In the genomic region with DNA sequence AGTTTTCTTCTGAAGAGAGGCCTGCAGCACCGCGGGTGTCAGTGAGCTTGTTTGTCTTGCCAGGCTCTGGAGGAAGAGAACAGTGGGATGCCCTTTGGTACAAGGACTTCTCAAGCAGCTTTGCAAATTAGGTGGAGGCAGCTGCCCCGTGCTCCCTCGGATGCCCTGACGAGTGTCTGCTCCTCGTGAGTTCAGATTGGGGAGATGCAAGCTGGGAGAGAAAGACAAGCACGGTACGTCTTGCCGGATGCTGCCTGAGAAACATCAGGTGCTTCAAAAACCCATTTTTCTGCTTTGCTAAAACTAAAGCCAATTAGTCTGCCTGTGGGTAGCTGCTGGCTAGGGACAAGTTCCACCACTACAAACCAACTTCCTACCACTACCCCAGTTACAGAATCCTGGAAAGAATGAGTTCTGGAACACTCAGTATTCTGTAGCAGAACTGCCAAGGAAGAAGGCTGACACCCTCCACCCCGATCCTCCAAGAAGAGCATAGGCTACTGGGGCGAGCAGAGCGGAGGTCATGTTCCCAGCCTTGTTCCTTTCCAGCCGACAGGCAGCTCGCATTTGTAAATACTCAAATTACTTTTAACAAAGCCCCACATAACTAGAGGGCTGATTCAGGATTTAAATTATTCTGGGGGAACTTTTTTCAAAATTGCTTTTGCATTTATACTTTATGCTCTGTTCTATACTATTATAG, we compare ENCODE assay signal across 11 mouse cellular contexts.
DNase-seq lines count a peak whose midpoint lies in the region; ATAC-seq lines count a peak whose summit lies in the region.
"Had no signal": no experiment of that assay in that cellular context is flagged by ENCODE, and none has a peak within 500 bp of the region (broad histone marks: within the 10 kb centered on the region; RNA-seq: fewer than 3 reads in every experiment).

No protein-coding gene starts in this region.

- 17% methylated on average over 14 of the region's 14 CpGs for WGBS in intestine, embryonic 14.5 days
- WGBS in intestine, embryonic 16.5 days: 20% methylated on average over 14 of the region's 14 CpGs
- WGBS in forebrain, embryonic 10.5 days: 3% methylated on average over 14 of the region's 14 CpGs
- WGBS in midbrain, embryonic 11.5 days: 5% methylated on average over 14 of the region's 14 CpGs

- H3K4me2 ChIP-seq in intestine, embryonic 14.5 days (ENCODE audit: low read length): no peak overlapping the region
- no peak overlapping the region for H3K4me2 ChIP-seq in intestine, embryonic 16.5 days (ENCODE audit: low read depth, low read length)
- H3K4me2 ChIP-seq in midbrain, embryonic 11.5 days: peak overlapping the region; percentile 17
- H3K4me2 ChIP-seq: lung, embryonic 14.5 days had no signal

- H3K4me1 ChIP-seq in intestine, embryonic 14.5 days (replicated peaks; ENCODE audit: control insufficient read depth, insufficient read depth, low read length): peaks cover 3% of the 10 kb centered on the region; the same call in 1 of the 2 replicates
- no peaks in the 10 kb centered on the region for H3K4me1 ChIP-seq in intestine, embryonic 16.5 days (ENCODE audit: control insufficient read depth, insufficient read depth, low read length)
- H3K4me1 ChIP-seq in forebrain, embryonic 10.5 days: peaks cover 29% of the 10 kb centered on the region
- H3K4me1 ChIP-seq in midbrain, embryonic 11.5 days (ENCODE audit: control insufficient read depth, insufficient read depth, low read length): peaks cover 10% of the 10 kb centered on the region; the same call in 1 of the 2 replicates

- no peaks in the 10 kb centered on the region for H3K27me3 ChIP-seq in intestine, embryonic 14.5 days (replicated peaks; ENCODE audit: control insufficient read depth, insufficient read depth, low read length)
- H3K27me3 ChIP-seq in intestine, embryonic 16.5 days (replicated peaks; ENCODE audit: control insufficient read depth, insufficient read depth, low read length): no peaks in the 10 kb centered on the region; the same call in 1 of the 2 replicates
- peaks cover 17% of the 10 kb centered on the region for H3K27me3 ChIP-seq in forebrain, embryonic 10.5 days (ENCODE audit: poor library complexity, severe bottlenecking)
- H3K27me3 ChIP-seq in midbrain, embryonic 11.5 days (ENCODE audit: control insufficient read depth, insufficient read depth, low read length): 0 out of 2 replicates have a peak, but pooled peaks cover 2% of the 10 kb centered on the region

- no peaks in the 10 kb centered on the region for H3K9me3 ChIP-seq in intestine, embryonic 14.5 days (ENCODE audit: control insufficient read depth, low read length)
- H3K9me3 ChIP-seq in intestine, embryonic 16.5 days (ENCODE audit: control insufficient read depth, low read length): no peaks in the 10 kb centered on the region
- H3K9me3 ChIP-seq in forebrain, embryonic 10.5 days: peaks cover 6% of the 10 kb centered on the region; the same call in 1 of the 2 replicates
- H3K9me3 ChIP-seq in midbrain, embryonic 11.5 days (ENCODE audit: control insufficient read depth, low read length): no peaks in the 10 kb centered on the region

- H3K36me3 ChIP-seq in intestine, embryonic 14.5 days (ENCODE audit: control insufficient read depth, insufficient read depth, low read length): no peaks in the 10 kb centered on the region
- H3K36me3 ChIP-seq in intestine, embryonic 16.5 days (ENCODE audit: control insufficient read depth, insufficient read depth, low read length): no peaks in the 10 kb centered on the region
- H3K36me3 ChIP-seq in forebrain, embryonic 10.5 days (replicated peaks): no peaks in the 10 kb centered on the region
- H3K36me3 ChIP-seq in midbrain, embryonic 11.5 days (ENCODE audit: control insufficient read depth, insufficient read depth, low read length): no peaks in the 10 kb centered on the region

- ATAC-seq in intestine, embryonic 14.5 days (replicated peaks; ENCODE audit: low FRiP score, low TSS enrichment, low read depth): no peak
- ATAC-seq in intestine, embryonic 16.5 days: no peak
- no peak for ATAC-seq in midbrain, embryonic 11.5 days (ENCODE audit: low FRiP score)

- H3K9ac ChIP-seq in intestine, embryonic 14.5 days (ENCODE audit: low read length): no peak overlapping the region
- H3K9ac ChIP-seq in intestine, embryonic 16.5 days (ENCODE audit: low read depth, low read length): no peak overlapping the region
- H3K9ac ChIP-seq in midbrain, embryonic 11.5 days (ENCODE audit: low read length): no peak overlapping the region
- H3K9ac ChIP-seq: lung, embryonic 14.5 days had no signal

- H3K27ac ChIP-seq in intestine, embryonic 14.5 days (ENCODE audit: low read depth): no peak overlapping the region
- H3K27ac ChIP-seq in intestine, embryonic 16.5 days (ENCODE audit: low read length): no peak overlapping the region
- peak overlapping the region; percentile 51; the same call in 1 of the 2 replicates for H3K27ac ChIP-seq in forebrain, embryonic 10.5 days
- H3K27ac ChIP-seq in midbrain, embryonic 11.5 days (ENCODE audit: low read depth, low read length): no peak overlapping the region

- H3K4me3 ChIP-seq in intestine, embryonic 14.5 days (ENCODE audit: low read depth, low read length): no peak overlapping the region
- H3K4me3 ChIP-seq in intestine, embryonic 16.5 days (ENCODE audit: low read length): no peak overlapping the region
- peak overlapping the region; percentile 30 for H3K4me3 ChIP-seq in forebrain, embryonic 10.5 days
- H3K4me3 ChIP-seq in midbrain, embryonic 11.5 days (ENCODE audit: low read depth, low read length): no peak overlapping the region

- DNase-seq in intestine, embryonic 14.5 days (ENCODE audit: low spot score): peak; percentile 51
- DNase-seq in cerebellum, adult 11 months: peak; percentile 54
- DNase-seq in forebrain, embryonic 10.5 days (ENCODE audit: extremely low spot score, low spot score): peak; percentile 30
- DNase-seq in midbrain, embryonic 11.5 days (ENCODE audit: low spot score, missing footprints): peak; percentile 89
- no peak for DNase-seq in lung, postnatal 4 days
- DNase-seq in right cerebral cortex, postnatal 4 days: no peak
- no peak for DNase-seq in left cerebral cortex, adult 8-10 months (ENCODE audit: low spot score in 2 of 2)
- DNase-seq: adrenal gland, postnatal 25 days; lung, embryonic 14.5 days; right cerebral cortex, postnatal 25 days had no signal

Comparison
In these comparisons a context has a peak if more than half of its experiments do, and no peak if none do; other contexts are left out.
1. DNase-seq: peak in intestine, embryonic 14.5 days (single experiment), cerebellum, adult 11 months (single experiment), forebrain, embryonic 10.5 days (single experiment) and midbrain, embryonic 11.5 days (single experiment); none in lung, postnatal 4 days (0 of 2), right cerebral cortex, postnatal 4 days (single experiment) and left cerebral cortex, adult 8-10 months (0 of 2).